Mouse (Mus musculus) adrenal gland, adult 10 weeks (tissue): Measurements from ENCODE around the gene Zfp292. TPM values are rescaled to one million over a fixed set of nuclear protein-coding genes. Genes with fewer than 3 reads are reported as not detected.

Experiments used
- polyA plus RNA-seq: library from polyadenylated mRNA; stranded (reverse); fragments of 350-450 nt; fragmentation: Illumina TruSeq; extraction: RNeasy Lipid Tissue Mini Kit (QIAGEN cat#74804); gene quantifications from one replicate; pipeline ENCODE4 v1.2.3, GENCODE M21; 2014; ENCODE audit warnings: low read depth, low replicate concordance

The Zfp292 gene
- polyA plus RNA-seq: 43.7 TPM

GRCm38 (mm10) chr4:34882818-34883217 lies at the start of gene Zfp292:
TSS of gene Zfp292 (minus strand) at chr4:34882960.

GRCm38 (mm10) chr4:34893479-34893878 lies 10.7 kb upstream of the Zfp292 start, which contains the start of gene Cga:
TSS of gene Cga (plus strand) at chr4:34893779.

GRCm38 (mm10) chr4:34777677-34778527 lies 104.9 kb downstream of the Zfp292 start, which contains the start of gene Smim8:
TSS of gene Smim8 (minus strand) at chr4:34778423.

GRCm38 (mm10) chr4:34756163-34756562 lies 126.6 kb downstream of the Zfp292 start, which contains the start of gene Gm136:
TSS of gene Gm136 (minus strand) at chr4:34756263.

Other genes with a start within 250 kb of the Zfp292 start
- gene Slc35a1, start 195.5 kb downstream of the Zfp292 start, polyA plus RNA-seq: 115 TPM
- gene Cfap206, start 152.8 kb downstream of the Zfp292 start, polyA plus RNA-seq: not detected
- not detected for gene Gm136, start 126.7 kb downstream of the Zfp292 start, polyA plus RNA-seq
- 96.7 TPM for gene Smim8, start 104.5 kb downstream of the Zfp292 start, polyA plus RNA-seq
- gene Cga, start 10.8 kb upstream of the Zfp292 start, polyA plus RNA-seq: not detected